Mouse (Mus musculus) adrenal gland, postnatal 10 days (tissue): ENCODE data around the gene Miip. TPM values are rescaled to one million over a fixed set of nuclear protein-coding genes. Genes with fewer than 3 reads are reported as not detected.
"Not testable (repeated sequence)": the region's sequence is repeated elsewhere in the genome, so short reads cannot be mapped to it uniquely, and the experiment has no call there.

Experiments
- DNase-seq: peaks from one replicate; pipeline ENCODE4 v3.0.0; 2021; ENCODE audit warnings: mixed read lengths
- total RNA-seq, 2 experiments: library from RNA; stranded (reverse); gene quantifications; 2 replicates each; pipeline ENCODE4 v1.2.3; 2021

The Miip gene
- total RNA-seq, 2 experiments from 2014 or later = 18.5 to 29.4 TPM

DNA sequence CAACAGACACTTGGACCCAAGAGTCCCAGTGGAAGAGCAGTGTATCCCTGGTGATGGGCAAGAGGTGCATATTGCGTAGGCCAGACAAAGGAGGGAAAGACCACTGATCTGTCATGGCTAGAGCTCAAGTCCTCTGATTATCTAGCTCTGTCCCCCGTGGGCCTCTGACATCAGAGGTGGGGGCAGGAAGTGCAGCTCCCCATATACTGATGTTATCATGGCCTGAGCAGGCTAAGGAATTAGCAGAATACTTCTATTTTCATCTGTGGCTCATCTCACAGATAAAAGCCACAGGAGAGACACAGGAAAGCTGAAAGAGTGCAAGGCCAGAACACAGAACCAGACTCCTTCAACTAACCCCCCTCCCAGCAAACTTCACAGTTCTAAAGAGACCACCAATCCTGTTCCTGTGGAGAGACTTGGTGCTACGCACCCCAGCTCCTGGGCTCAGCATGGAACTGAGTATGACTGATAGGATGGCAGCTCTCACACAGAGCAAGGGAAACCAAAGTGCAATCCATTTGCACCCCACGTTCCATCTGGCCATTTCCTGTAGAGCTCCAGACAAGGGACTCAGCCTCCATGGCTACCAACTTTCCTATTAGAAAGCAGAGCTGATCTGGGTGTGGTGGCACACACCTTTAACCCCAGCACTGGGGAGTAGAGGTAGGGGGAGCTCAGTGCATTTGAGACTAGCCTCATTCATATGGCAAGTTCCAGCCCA is 7.4 kb upstream of the Miip start:
- no peak for DNase-seq

GRCm38 (mm10) chr4:147869238-147869637 is 622 bp upstream of the Miip start:
- no peak for DNase-seq

DNA sequence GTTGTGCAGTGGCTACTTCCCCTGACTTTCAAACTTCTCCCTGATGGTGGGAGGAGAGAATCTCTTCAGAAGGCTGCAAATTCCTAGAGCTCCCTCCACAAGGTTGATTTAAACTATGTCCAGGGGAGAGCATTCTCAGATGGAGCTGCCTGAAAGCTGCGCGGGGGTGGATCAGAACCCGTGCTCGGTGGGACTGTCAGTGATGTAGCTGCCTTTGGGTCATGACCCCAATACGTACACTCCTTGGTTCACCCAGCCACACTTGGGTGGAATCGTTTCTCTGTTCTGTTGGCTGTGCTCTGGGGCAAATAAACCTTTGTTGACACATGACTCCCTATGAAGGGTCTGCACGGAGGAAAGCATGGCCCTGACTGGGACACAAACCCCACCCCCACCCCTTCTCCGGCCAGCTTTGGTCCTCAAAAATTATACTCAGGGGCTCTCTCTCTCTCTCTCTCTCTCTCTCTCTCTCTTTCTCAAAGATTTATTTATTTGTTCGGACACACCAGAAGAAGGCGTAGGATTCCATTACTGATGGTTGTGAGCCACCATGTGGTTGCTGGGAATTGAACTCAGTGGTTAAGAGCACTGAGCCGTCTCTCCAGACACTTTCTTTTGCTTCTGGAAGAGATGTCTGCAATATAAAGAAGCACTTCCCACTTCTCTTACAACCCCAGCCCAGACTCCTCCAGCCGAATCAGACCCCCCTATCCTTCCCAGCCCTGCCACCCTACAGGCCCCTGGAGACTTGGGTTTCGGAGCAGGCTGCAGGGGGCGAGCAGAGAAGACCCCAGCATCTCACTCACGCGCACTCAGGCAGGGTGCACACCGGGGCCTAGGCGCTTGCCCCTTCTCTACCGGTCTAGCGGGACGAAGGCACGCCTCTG is 810 bp downstream of the Miip start:
- no peak for DNase-seq

DNA sequence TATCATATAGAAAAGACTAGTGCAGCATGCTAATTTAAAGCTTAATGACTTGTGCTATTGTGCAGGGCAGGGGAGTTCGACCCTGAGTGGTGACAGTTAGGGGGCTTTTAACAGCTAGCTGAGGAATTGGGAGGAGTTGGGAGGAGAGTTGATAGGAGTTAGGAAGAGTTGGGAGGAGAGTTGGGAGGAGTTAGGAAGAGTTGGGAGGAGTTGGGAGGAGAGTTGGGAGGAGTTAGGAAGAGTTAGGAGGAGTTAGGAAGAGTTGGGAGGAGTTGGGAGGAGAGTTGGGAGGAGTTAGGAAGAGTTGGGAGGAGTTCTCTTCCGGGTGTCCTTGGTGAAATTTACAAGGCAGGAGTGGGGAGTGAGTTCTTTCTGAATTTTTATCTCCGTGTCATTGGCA is 1.8 kb downstream of the Miip start:
- not testable (repeated sequence) for DNase-seq

GRCm38 (mm10) chr4:147866056-147866455 is 2.6 kb downstream of the Miip start:
- DNase-seq = no peak

DNA sequence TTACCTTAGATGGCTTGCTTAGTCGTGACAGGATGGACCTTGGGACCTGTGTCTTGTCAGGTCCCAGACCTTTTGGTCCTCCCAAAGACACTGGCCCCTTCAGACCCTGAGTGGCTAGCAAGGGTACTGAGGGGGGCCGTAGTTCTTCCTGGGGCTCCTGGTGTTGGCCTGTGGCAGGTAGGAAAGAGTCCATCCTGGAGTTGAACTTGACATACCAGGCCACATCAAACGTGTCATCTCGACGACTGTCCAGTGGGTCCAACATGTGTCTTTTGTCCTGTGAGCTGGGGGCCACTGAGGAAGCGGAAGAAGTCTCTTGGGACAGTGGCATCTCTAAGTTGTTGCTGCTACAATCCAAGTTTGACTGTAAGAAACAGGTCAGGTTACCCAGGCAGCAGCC is 3.0 kb downstream of the Miip start:
- no peak for DNase-seq

GRCm38 (mm10) chr4:147862051-147862450 is 6.6 kb downstream of the Miip start:
- DNase-seq = no peak

DNA sequence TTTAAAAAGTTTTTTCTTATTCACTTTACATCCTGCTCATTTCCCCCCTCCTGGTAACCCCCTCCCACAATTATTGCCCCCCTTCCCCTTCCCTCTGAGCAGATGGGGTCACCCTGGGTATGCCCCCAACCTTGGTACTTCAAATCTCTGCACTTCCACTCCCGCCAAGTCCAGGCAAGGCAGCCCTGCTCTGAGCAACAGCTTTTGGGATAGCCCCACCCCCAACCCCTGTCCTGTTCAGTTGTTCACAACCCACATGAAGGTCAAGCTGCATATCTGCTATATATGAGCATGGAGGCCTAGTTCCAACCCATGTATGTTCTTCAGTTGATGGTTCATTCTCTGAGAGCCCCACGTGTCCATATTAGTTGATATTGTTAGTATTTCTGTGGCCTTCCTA is 17.8 kb downstream of the Miip start:
- DNase-seq = no peak

- DNase-seq = no peak
Observed at GRCm38 (mm10) chr4:147848584-147848991, 20.0 kb downstream of the Miip start.

DNA sequence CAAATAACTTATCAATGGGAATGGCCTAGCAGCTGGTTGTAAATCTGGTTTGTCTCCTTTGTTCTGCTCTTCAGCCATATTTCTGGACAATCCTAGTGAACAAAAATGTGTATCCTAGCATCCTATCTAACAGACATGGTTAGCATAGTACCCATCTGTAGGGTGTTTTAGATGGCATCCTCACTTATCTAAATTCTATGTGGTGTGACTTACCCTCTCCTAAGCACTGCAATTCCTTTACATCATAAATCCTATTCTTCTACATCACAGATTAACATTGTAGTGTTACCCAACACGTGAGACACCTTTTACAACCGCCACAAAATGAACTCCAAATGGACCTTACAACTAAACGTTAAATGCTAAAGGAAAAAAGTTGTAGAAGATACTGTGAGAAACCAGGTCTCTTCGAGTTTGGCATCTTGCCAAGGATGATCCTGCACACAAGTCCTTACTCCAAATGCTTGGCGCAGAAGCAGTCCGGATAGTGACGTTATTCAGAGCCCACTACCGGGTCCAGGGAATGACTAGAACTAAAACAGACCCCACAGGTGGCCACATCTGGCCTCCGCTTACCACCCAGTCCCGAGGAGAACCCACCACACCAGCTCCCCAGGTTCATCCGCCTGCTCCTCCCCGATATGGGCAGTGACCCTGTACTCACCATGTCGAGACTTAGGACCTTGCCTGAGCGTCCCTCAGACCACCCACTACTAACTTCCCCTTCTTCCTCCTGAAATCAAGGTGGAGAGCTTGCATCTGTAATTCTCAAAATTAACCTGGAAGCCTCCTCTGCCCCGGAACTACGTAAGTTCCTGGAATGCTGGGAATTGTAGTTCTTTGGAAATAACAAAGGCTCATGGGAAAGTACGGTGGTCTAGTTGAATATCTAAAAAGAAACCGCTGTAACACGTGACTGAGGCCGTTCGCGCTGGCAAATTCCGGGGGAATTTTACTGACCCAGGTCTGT is 20.7 kb downstream of the Miip start, which contains the start of gene Zfp933:
Gene Zfp933 (minus strand): TSS at position 753 of the 970 bp plus-strand sequence.
- DNase-seq = peak; percentile 76

GRCm38 (mm10) chr4:147842871-147843270 is 25.7 kb downstream of the Miip start:
- no peak for DNase-seq

DNA sequence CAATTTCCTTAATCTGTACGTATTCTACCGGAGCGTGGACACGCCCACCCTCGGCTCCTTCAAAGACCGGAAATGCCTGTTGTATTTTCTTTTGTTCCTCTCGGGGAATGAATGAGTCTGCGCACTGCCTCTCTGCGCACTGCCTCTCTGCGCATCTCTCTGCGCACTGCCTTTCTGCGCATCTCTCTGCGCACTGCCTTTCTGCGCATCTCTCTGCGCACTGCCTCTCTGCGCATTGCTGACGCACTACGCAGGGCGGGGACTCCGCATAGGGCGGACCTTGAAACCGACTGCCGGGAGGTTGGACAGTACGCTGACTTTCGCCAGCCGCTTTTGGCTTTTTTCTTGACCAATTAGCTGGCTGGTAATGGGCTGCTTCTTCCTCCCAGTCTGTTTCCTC is 29.3 kb downstream of the Miip start:
- not testable (repeated sequence) for DNase-seq

DNA sequence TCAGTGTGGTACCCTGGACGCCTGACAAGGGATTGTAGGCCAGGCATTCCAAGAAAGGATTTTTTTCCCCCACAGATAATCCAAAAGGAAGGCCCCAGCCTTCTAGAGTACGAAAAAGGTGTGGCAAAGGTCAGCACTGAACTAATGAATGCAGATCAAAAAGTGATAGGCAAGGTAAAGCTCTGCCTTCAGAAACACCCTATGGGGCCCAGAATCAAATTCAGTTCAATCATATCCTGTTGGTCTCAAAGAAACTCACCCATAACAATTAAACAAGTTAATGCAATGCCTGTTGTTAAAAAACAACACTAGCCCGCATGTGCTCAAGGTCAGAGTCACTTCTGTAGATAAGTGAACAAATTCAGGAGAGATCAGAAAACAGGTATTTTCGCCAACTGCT is 44.2 kb downstream of the Miip start:
- no peak for DNase-seq

- not testable (repeated sequence) for DNase-seq
Observed at GRCm38 (mm10) chr4:147821414-147821813, 47.2 kb downstream of the Miip start.

DNA sequence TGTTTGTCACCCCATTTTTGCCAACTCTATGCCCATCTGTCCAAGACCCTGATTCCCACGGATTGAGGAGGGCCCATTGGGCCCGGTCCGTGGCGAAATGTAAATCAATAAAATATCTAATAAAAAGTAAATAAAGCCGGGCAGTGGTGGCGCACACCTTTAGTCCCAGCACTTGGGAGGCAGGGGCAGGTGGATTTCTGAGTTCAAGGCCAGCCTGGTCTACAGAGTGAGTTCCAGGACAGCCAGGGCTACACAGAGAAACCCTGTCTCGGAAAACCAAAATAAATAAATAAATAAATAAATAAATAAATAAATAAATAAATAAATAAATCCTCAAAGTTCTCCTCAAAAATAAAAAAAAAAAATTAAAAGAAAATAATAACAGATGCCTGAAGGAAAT is 49.0 kb downstream of the Miip start:
- not testable (repeated sequence) for DNase-seq

DNA sequence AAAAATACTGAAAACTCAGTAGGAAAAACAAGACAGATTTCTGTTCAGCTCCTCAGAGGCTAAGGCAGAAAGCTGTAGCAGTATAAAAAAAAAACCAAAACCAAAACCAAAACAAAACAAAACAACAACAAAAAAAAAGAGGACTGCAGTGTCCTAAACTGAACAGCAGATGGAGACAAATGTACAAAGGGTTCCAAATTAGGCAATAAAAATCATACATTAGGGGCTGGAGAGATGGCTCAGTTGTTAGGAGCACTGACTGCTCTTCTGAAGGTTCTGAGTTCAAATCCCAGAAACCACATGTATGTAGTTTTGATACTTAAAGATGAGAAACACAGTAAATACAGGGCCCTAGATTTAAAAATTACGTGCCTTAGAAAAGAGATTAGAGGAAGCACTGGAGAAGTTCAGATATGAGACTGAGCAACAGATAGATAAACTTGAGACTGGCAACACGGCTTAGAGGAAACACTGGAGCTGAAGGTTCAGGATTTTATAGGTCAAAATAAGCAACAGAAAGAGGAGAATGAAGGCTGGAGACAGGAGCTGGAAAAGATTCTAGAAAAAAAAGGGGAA is 53.9 kb downstream of the Miip start:
- no peak for DNase-seq

DNA sequence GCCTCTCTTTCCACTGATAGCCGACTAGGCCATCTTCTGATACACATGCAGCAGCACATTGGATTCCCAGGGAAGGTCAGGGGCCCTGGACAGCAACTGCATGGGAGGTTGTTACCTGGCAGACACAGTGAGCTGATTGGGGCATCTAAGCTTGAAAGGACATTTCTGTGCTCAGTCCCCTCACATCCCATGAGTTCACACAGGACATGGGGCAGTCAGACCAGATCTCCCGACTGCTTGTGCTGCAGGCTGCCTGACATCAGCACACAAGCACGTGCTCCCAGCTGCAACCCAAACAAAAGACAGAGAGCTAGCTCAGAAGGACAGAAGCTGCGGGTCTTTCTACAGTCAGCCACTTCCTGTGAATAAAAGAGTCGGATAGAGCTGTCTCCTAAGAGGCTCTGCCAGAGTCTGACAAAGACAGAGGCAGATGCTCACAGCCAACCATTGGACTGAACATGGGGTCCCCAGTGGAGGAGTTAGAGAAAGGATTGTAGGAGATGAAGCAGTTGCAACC is 55.3 kb downstream of the Miip start:
- DNase-seq = no peak
